Mouse (Mus musculus) small intestine, adult 2 months (tissue): ENCODE results near the gene Zfp296. TPM values are rescaled to one million over a fixed set of nuclear protein-coding genes. Genes with fewer than 3 reads are reported as not detected.

Experiments
- H3K27ac ChIP-seq: fragments of 200-500 bp; 2 replicates; pipeline ENCODE4 v1.5.1; 2012; ENCODE audit warnings: low read depth, low read length, control low read depth, inconsistent platforms; ENCODE audit not compliant: insufficient read depth
- H3K27me3 ChIP-seq: fragments of 200-500 bp; 2 replicates; pipeline ENCODE4 v1.6.1; 2012; ENCODE audit warnings: mild to moderate bottlenecking, moderate library complexity, low read length, inconsistent platforms; ENCODE audit not compliant: control insufficient read depth, insufficient read depth
- H3K36me3 ChIP-seq: fragments of 200-500 bp; 2 replicates; pipeline ENCODE4 v1.6.1; 2012; ENCODE audit warnings: mild to moderate bottlenecking, low read length, control low read depth, inconsistent platforms; ENCODE audit not compliant: control insufficient read depth, insufficient read depth
- H3K4me1 ChIP-seq: fragments of 200-500 bp; 2 replicates; pipeline ENCODE4 v1.6.1; 2012; ENCODE audit warnings: low read length, inconsistent platforms, mixed read lengths; ENCODE audit not compliant: control insufficient read depth, insufficient read depth, insufficient read length
- H3K4me3 ChIP-seq: fragments of 200-500 bp; 2 replicates; pipeline ENCODE4 v1.5.1; 2012; ENCODE audit warnings: low read depth, mild to moderate bottlenecking, control low read depth, inconsistent platforms, low read length, moderate library complexity
- CTCF ChIP-seq: fragments of 200-500 bp; IDR thresholded peaks from 2 replicates; pipeline ENCODE4 v1.5.1; 2012; ENCODE audit warnings: low read depth, mild to moderate bottlenecking, control low read depth, inconsistent platforms, low read length, moderate library complexity, mixed read lengths; ENCODE audit not compliant: insufficient replicate concordance, insufficient read length; ENCODE audit errors: extremely low read depth
- POLR2A ChIP-seq: fragments of 200-500 bp; IDR thresholded peaks from 2 replicates; pipeline ENCODE4 v1.6.1; 2012; ENCODE audit warnings: low read depth, mild to moderate bottlenecking, control low read depth, inconsistent platforms, low read length, moderate library complexity
- WGBS: fragments of 180-500 bp; shearing (Covaris S2); methylation state at CpG from one replicate; pipeline ENCODE4 v1.1.7; 2018; 5-methylcytosine and 5-hydroxymethylcytosine counted together
- polyA plus RNA-seq: library from polyadenylated mRNA; depleted of rRNA; stranded (reverse); fragments of >200 nt; gene quantifications from 2 replicates; pipeline ENCODE4 v1.2.3, GENCODE M21; 2012

Zfp296 gene
- polyA plus RNA-seq, 1 experiment, result 3.7 TPM

DNA sequence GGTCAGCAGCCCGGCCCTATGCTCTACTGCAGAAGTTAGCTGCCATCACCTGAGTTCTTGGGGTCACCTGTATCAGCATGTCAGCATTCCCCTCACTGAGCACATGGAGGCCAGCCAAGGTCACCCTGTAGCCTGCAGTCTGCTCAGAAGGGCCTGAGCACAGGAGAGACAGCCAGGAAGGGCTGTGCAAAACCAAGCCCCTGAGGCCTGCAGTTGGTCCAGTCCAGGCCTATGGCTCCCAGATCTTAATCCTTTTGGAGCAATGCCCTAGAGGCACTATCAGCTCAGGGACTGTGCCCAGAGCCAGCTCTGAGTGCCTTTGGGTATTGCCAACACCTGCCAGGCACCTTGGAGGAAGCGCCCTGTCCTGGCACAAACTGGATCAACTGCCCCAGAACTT is 20.0 kb upstream of the Zfp296 start:
- Histone ChIP-seq H3K27ac (peak overlapping the region; percentile 71), H3K36me3 (peaks cover 2% of the 10 kb centered on the region; the same call in 1 of the 2 replicates), H3K4me3 (no peak overlapping the region), H3K4me1 (peaks cover 46% of the 10 kb centered on the region), H3K27me3 (no peaks in the 10 kb centered on the region)
- TF ChIP-seq POLR2A, result no peak
- TF ChIP-seq CTCF, result no peak
- 45% methylated on average over 2 of the region's 2 CpGs for WGBS

DNA sequence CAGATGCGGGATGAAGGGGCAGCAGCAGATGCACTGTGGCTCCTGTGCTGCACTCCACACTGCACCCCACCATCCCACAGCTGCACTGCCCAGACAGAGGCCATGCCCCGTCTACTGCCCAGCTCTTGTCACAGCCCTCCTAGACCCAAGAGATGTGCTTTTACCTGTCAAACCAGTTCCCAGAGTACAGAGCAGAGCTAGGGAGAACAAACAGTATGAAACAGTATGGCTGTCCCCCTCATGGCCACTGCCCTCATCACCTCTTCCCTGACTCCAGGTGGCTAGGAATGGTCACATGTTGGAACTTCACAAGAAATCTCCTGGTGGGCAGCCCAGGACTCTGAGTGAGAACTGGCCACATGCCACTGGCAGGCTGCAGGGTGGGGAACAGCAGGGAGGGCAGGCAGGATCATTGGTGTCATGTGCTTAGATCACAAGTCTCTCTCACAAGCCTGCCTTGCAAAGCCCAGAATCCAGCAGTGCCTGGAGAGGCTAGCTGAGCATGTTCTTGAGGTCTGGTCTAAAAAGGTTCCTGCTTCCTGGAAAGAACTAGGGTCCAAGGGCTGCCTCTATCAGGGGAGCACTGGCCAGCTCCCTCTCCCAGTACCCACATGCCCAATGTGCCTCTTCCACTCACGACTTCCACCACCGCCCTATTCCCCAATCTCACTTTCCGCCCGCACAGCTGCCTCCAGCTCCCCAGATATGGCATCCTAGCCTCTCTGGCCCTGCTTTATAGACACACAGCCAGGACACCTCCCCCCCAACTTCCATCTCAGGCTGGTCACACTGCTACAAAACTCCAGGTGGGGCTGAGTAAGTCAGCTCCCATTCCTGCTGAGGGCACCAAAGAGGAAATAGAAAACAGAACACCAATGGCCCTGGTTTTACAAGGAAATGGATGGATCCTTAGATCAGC is 18.8 kb upstream of the Zfp296 start:
- TF ChIP-seq POLR2A, result no peak
- no peak for TF ChIP-seq CTCF
- Histone ChIP-seq H3K4me1 (peaks cover 44% of the 10 kb centered on the region), H3K27ac (0 out of 2 replicates have a peak overlapping the region, but pooled peaks have one; percentile 71), H3K4me3 (no peak overlapping the region), H3K36me3 (peaks cover 2% of the 10 kb centered on the region; the same call in 1 of the 2 replicates), H3K27me3 (no peaks in the 10 kb centered on the region)
- 64% methylated on average over 6 of the region's 6 CpGs for WGBS

DNA sequence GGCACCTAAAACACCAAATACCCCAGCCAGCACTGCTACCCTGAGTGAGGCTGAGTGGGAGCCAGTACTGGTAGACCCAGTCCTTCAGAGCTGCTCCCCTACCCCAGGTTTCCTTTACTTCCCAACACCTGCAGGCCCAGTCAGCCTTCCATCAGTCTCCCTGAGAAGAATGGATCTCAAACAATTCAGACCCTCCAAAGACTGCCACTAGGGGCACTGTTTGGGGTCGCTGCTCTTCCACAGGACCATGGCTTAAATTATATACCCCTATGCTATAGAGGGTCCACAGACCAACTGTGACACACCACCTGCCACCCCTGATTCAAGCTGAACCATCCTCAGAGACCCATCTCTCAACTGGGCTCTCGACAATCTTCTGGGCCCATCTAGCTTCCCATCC is 18.1 kb upstream of the Zfp296 start:
- H3K27ac ChIP-seq, result no peak overlapping the region
- WGBS, result 63% methylated on average over 2 of the region's 2 CpGs
- TF ChIP-seq POLR2A (no peak), CTCF (peak; percentile 49; the same call in 1 of the 2 replicates)

DNA sequence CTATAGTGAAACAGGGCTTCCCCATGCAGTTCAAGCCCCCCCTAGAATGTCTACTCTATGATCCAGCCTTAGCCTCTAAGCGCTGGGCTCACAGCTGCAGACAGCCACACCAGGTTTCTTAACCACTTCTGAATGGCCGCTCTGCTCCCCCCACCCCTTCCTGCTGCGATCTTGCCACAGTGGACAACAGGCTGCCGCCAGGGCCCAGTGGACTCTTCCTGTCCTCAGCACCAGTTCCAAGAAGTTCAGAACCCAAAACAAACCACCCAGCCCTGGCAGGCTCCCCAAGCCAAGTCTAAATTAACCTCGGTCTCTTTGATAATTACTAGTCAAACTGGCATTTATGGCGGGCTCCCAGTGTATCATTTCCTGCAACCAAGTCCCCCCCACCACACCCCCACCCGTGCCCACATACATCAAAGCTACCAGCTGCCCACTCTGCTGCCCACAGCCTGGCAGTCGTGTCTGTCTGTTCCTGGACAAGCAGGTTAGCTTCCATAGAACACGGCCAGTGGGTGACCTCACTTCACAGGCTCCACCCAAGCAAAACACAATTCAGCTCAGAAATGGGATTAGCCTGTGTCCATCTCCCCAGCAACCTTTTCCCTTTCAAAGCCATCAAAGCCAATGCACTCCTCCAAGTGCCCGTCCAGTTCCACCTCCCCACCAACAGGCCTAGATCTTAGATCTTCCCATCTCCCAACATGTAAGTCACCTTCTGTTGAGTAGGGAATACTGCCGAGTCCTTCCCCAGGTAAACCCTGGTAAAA is 16.4 kb upstream of the Zfp296 start:
- peak overlapping the region; percentile 95 for H3K27ac ChIP-seq
- 2% methylated on average over 11 of the region's 11 CpGs for WGBS
- H3K27me3 ChIP-seq, result no peaks in the 10 kb centered on the region
- peak overlapping the region; percentile 91 for H3K4me3 ChIP-seq
- no peak; the same call in 1 of the 2 replicates for TF ChIP-seq POLR2A
- TF ChIP-seq CTCF, result no peak
- H3K4me1 ChIP-seq, result peaks cover 44% of the 10 kb centered on the region
- H3K36me3 ChIP-seq, result peaks cover 12% of the 10 kb centered on the region

More for the DNA sequence above, 18.1 kb upstream of the Zfp296 start:
- H3K4me3 ChIP-seq, result no peak overlapping the region
- no peaks in the 10 kb centered on the region for H3K27me3 ChIP-seq
- H3K36me3 ChIP-seq, result peaks cover 2% of the 10 kb centered on the region; the same call in 1 of the 2 replicates
- H3K4me1 ChIP-seq, result peaks cover 44% of the 10 kb centered on the region

DNA sequence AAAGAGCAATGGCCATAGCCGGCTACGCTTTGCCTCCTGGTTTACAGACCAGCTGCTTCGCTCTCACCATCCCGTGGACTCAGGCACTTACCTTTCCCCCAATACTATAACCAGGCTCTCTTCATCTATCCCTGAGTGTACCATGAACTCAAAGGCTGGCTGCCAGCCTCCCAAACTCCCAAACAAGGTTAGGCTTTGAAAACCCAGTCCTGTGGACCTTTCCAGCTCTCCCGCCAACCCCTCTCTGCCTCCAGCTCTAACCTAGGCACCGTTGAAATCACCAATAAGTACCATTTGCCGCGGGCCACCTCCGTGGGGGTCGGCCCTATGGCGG is 15.7 kb upstream of the Zfp296 start:
- under 1% methylated on average over 11 of the region's 11 CpGs for WGBS
- H3K4me1 ChIP-seq, result peaks cover 41% of the 10 kb centered on the region
- peak overlapping the region; percentile 95 for H3K27ac ChIP-seq
- H3K27me3 ChIP-seq, result no peaks in the 10 kb centered on the region
- peaks cover 12% of the 10 kb centered on the region for H3K36me3 ChIP-seq
- peak overlapping the region; percentile 91 for H3K4me3 ChIP-seq
- TF ChIP-seq CTCF (no peak), POLR2A (no peak)

DNA sequence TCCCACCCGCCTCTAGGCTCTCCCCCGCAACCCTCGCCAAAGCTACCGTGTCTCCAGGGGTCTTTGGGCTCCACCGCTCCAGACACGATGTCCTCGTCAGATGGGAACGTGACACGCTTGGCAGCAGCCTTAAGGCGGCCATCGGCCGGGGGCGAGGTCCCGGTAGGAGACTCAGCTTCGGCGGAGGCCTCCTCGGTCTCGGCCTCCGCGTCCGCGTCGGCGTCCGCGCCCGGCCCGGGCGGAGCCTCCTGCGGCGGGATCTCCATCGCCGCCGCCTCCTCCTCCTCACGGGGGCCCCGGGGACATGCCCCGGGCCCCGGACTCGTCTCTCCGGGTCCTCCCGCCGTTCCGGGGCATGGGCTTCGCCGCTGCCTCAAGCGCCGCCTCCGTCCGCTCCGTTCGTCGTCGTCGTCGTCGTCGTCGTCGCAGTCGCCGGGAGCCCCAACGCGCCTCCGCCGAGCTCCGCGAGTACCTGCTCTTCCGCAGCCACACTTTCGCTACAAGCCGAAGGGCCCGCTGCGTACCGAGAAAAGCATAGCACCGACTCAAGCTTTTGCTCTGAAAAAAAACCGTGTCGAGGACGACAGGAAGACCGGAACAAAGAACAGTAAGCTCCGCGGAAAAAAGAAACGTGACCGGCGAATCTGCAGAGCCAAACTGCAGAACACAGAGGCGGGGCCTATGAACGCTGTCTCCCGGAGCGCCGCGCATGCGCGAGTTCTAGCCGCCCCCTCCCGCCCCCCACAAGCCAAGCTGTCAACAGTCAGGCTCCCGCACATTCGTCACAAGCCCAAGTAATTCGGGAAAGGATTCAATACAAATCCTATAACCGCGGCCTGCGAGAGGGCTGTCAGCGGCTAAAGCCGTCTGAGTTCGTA is 15.1 kb upstream of the Zfp296 start:
- under 1% methylated on average over 101 of the region's 102 CpGs for WGBS
- TF ChIP-seq CTCF (no peak), POLR2A (peak; percentile 38)
- H3K27me3 ChIP-seq, result no peaks in the 10 kb centered on the region

More for the DNA sequence above, 15.1 kb upstream of the Zfp296 start:
- Histone ChIP-seq H3K36me3 (peaks cover 12% of the 10 kb centered on the region), H3K4me1 (peaks cover 37% of the 10 kb centered on the region), H3K27ac (peak overlapping the region; percentile 95), H3K4me3 (peak overlapping the region; percentile 91)
